Mouse (Mus musculus) ovary, postnatal 14 days (tissue): ENCODE measurements at regions not wholly inside any gene's neighbourhood (a gene's known extent, or its start where the extent isn't known, plus 50 kb on each side); places are given as distances from the start of the nearest gene placed in this dataset.

Experiments
- DNase-seq: peaks from one replicate; pipeline ENCODE4 v3.0.0; 2022; ENCODE audit warnings: low spot score

DNA sequence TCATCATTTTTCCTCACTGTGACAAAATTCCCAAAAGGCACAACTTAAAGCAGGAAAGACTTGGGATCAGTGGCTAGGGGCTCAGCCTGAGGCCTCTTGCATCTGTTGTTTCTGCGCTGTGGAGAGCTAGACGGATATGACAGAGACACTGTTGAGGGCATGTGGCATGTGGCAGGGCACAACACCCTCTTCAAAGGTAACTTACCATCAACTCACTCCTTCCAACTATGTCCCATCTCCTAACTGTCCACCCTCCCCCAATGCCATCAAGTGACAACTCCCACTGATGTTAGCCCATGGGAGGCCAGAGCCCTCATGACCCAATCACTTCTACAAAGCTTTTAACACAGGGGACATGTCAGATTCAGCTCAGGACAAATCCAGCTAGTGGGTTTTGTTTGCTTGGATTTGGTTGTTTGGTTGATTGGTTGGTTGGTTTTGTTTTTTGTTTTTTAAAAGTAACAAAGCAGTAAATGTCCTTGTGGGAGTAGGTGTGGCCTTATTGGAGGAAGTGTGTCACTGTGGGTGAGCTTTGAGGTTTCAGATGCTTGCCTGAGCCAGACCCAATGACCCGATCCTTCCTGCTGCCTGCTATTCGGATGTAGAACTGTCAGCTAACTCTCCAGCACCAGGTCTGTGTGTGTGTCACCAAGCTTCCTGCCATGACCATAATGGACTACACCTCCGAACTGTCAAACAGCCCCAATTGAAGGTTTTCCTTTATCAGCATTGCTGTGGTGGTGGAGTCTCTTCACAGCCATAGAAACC lies 53.2 kb upstream of the Lef1 start:
- no peak for DNase-seq

- DNase-seq: no peak
These were observed 55.9 kb upstream of the Lef1 start for GRCm38 (mm10) chr3:131054241-131054972.

DNA sequence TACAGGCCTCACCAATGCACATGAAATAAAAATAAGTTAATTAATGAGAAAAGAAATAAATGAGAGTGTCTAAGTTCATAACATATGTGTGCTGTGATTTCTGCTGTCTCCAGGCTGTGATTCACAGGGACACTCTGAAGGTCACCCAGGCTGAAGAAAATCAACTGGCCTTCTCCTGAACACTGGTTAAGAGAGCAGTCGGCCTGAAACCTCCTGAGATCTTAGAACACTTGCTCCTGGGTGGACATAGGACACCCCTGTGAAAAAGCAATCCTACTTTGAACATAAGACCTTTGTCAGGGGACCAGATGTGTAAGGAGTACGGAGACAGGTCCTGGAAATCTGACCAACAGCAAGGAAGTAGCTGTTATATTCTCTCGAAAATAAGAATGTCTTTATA lies 62.6 kb upstream of the Lef1 start:
- no peak for DNase-seq

DNA sequence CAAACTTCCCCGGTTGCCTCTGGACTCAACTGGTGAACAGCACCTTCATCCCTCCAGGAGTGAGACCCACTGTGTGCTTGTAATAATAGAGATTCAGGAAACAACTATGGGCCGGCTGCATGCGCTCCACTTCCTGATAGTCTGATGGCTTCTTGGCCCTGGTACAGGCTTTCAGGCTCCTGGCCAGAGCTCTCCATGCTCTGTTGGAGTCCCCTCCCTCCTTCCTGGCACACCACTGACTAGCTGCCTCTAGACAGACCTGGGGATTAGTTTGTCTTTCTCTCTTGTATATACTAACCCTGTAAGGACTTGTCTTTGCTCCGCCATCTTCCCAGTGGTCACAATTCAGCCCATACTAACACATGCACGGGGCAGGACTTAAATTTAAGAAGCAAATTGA lies 63.9 kb upstream of the Lef1 start:
- peak; percentile 46 for DNase-seq

- no peak for DNase-seq
These were observed 70.0 kb upstream of the Lef1 start for GRCm38 (mm10) chr3:131040214-131040825.

DNA sequence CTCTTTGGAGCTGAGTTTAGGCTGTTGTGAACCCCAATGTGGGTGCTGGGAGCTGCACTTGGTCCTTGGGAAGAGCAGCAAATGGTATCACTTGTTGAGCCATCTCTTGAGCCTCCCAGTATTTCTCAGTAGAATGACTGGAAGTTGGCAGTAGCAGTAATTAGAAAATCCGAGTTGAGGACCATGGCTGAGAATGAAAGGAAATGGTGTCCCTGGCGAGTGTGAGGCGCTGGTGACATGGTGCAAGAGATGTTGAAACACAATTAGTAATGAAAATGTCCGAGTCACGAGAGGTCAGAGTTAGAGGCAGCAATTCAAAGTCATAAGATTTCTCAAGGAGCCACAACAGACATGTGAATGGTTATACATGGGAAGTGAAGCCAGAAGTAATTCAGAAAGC lies 73.2 kb upstream of the Lef1 start:
- no peak for DNase-seq

GRCm38 (mm10) chr3:131034774-131035173 lies 75.5 kb upstream of the Lef1 start:
- DNase-seq: no peak

- no peak for DNase-seq
These were observed 83.9 kb upstream of the Lef1 start for GRCm38 (mm10) chr3:131026336-131026735.

- no peak for DNase-seq
These were observed 90.9 kb upstream of the Lef1 start for GRCm38 (mm10) chr3:131019163-131019956.

- no peak for DNase-seq
These were observed 92.4 kb upstream of the Lef1 start for GRCm38 (mm10) chr3:131017899-131018298.

DNA sequence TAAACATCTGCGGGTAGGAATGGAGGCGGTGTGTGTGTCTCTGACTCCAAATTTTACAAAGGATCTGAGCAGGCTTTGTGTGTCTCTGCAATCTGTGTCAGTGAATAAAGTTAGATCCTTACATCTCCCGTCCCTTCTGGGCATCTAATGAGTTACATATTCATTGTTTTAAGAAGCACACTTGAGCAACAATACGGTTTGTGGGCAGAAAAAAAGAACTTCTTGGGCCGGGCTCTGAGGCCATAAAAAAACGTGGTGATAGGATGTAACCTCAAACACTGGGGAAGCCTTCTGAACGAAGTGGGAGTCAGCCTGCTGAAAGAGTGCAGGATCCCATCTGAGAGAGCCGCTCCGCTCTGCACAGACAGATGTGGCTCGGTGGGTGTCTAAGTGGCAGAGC lies 94.2 kb upstream of the Lef1 start:
- DNase-seq: no peak

- DNase-seq: no peak
These were observed 96.1 kb upstream of the Lef1 start for GRCm38 (mm10) chr3:131014092-131014716.

- no peak for DNase-seq
These were observed 109.6 kb upstream of the Lef1 start for GRCm38 (mm10) chr3:131000701-131001100.

GRCm38 (mm10) chr3:131000252-131000651 lies 110.0 kb upstream of the Lef1 start:
- no peak for DNase-seq

- no peak for DNase-seq
These were observed 110.5 kb upstream of the Lef1 start for GRCm38 (mm10) chr3:130999818-131000217.

- DNase-seq: no peak
These were observed 111.8 kb upstream of the Lef1 start for GRCm38 (mm10) chr3:130998433-130998832.

DNA sequence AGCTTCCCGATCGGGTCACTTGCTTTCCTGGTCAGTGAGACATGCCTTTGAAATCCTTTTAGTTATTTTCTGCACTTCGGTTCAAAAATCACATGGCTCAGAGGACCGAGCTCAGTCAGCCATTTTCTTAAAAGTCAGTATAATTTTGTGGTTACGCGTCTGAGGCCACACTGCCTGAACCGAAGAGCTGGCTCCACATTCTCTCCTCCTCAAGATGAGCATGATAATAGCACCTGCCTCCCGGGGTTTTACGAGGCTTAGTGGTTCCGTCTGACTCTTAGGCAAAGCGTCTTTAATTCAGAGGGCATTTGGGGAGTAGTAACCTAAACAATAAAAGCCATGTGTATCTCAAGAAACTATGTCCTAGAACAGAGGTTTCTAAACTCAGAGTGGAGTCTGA lies 113.5 kb upstream of the Lef1 start:
- no peak for DNase-seq

GRCm38 (mm10) chr3:130991971-130992370 lies 118.3 kb upstream of the Lef1 start:
- no peak for DNase-seq

- no peak for DNase-seq
These were observed 123.6 kb upstream of the Lef1 start for GRCm38 (mm10) chr3:130986708-130987107.

- DNase-seq: no peak
These were observed 124.2 kb upstream of the Lef1 start for GRCm38 (mm10) chr3:130986101-130986500.

GRCm38 (mm10) chr3:130981566-130981965 lies 128.7 kb upstream of the Lef1 start:
- DNase-seq: no peak
